Mouse (Mus musculus) left cerebral cortex, postnatal 10 days (tissue): Measurements from ENCODE around the gene Chl1. TPM values are rescaled to one million over a fixed set of nuclear protein-coding genes. Genes with fewer than 3 reads are reported as not detected.

Experiments used
- DNase-seq, 2 experiments: peaks; one replicate each; pipeline ENCODE4 v3.0.0; 2021 to 2022; ENCODE audit warnings: low spot score in 2 of 2, mixed read lengths in 1 of 2; ENCODE audit errors: extremely low spot score in 1 of 2
- intact Hi-C: fragments of 180-260 bp; cut with DNase I; formaldehyde crosslinking; loops from one replicate; pipeline ENCODE4 v1.15.1; 2025
- total RNA-seq, 2 experiments: library from RNA; stranded (reverse); gene quantifications; 2 replicates each; pipeline ENCODE4 v1.2.3; 2021

Gene Chl1
- total RNA-seq, 2 experiments from 2014 or later = 311 to 349 TPM

DNA sequence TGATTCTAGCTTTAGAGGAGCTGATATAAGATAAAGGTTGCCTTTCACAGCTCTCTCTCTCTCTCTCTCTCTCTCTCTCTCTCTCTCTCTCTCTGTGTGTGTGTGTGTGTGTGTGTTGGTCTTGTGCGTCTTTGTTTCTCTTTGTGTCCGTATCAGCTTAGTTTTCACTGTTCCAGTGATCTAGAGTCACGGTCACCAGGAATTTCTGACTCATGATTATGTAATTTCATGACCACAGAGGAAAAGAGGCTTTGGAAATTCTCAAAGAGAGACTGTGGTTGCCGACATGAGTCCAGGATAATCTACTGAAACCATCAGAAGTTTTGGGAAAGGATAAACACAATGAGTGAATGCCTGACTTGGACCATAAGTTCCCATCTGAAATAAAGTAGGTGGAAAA lies 110.5 kb downstream of the Chl1 start:
- DNase-seq = no peak
- intact Hi-C loops = no loop called here

DNA sequence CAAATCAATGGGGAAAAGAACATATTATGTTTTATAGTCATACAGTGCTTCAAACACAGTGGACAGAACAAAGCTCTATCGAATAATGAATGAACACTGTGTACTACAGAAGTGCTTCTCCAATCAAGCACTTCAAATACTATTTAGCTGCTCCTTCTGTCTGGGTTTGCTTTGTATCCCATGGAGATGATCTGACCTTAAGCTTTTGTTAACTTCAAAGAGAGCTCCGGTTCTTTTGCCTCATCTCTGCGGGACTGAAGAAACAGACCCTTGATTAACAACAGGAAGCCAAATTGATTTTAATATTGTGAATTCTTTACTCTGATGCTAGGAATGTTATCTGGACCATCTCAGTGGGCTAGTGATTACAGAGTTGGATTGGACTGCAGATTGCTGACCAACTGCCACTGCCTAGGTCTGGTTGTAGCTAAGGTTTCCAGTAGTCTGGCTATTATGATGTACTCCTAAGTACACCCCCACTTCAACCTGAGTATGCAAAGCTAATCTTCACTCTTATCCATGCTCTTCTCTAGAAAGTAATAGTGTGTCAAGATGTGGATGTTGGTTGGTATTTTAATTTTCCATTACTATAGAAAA lies 111.8 kb downstream of the Chl1 start:
- no peak for DNase-seq
- intact Hi-C loops = no loop called here

DNA sequence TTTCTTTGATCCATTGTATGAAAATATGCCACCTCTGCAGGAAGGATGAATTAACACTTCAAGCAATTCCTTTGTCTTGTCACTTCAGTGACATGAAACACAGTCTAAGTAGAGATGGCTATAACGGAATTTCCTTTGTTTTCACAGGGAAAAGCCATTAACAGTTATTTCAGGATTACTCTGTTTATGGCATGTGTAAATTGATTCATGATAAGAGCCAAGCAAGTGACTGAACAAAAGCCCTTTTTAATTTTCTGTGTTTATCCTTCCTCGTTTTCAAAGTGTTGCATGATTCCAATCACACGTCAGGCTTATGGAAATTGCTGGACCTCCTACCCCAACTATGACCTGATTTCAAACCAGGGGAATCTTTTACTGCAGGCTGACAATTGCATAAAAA lies 122.5 kb downstream of the Chl1 start:
- intact Hi-C loops = no loop called here

DNA sequence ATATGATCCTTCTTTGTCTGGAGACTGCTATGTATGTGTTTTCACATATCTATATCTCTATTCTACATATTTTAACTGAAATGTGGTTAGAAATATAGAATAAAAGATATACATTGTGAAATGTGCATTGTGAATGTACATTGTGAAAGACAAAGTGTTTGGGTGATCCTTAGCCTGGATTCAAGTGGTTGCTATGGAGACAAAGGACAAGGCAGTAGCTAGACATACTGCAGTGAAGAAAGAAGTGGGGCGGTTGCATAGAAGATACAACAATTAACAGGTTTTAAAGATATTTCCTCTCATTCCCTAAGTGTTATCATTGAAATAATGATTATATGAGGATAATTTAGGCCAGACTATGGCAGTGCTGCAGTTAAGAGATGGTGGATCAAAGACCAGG lies 146.4 kb downstream of the Chl1 start:
- DNase-seq = no peak
- intact Hi-C loops = no loop called here

More for the DNA sequence above, 122.5 kb downstream of the Chl1 start:
- DNase-seq = no peak

DNA sequence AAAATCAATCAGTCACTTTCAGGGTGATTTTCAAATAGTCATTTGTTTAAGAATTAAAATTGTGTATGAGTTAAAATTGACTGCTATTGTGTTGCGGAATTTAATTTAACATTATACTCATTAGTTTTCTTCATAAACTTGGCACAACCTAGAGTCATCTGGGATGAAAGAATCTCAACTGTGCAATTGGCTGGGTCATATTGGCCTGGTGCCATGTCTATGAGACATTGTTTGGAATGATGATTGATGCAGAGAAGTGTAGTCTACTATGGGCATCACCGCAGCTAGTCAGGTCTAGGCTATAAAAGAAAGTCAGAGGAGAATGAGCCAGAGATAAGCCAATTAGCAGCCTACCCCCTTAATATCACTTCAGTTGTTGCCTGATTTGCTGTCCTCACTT lies 148.8 kb downstream of the Chl1 start:
- no peak for DNase-seq
- intact Hi-C loops = no loop called here

DNA sequence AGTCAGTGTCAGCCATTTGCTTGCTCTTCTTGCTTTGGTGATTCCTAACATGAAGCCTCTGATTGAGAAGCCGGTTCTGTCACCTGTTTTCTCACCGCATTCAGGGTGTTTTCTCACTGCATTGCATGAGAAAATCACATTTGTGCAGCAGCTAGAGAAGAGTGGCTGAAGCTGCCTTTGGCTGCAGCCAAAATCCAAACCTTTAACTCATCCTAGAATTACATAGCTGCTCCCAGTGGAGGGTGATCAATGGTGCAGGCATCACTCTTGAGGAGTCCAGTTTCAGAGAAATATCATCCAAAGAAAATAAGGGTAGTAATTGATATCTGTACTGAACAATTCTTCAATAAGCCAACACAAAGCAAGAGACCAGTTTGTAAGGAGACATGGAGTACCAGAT lies 154.8 kb downstream of the Chl1 start:
- intact Hi-C loops = no loop called here
- no peak for DNase-seq

DNA sequence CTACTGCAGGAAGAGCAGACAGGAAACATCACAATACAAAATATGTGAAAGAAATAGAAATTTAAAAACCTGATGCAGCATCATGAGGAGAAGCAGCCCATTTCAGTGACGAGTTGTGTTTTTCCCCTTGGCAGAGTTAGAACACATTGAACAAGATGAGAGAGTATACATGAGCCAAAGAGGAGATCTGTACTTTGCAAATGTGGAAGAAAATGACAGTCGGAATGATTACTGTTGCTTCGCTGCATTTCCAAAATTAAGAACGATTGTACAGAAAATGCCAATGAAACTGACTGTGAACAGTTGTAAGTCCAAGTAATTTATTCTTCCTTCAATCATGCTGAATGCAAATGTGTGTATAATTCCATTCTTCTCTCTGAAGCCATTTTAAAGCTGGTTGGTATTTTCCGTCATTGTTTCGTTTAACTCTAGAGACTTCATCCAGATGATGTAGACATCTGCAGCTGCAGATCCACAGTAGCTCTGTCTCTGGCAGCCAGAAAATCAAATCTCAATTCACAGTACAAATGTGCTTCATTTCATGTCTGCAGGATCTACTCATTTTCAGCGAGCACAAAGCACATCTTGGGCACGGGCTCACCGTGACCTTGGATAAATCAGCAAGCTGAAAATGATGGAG lies 155.4 kb downstream of the Chl1 start:
- DNase-seq = no peak
- intact Hi-C loops = no loop called here

DNA sequence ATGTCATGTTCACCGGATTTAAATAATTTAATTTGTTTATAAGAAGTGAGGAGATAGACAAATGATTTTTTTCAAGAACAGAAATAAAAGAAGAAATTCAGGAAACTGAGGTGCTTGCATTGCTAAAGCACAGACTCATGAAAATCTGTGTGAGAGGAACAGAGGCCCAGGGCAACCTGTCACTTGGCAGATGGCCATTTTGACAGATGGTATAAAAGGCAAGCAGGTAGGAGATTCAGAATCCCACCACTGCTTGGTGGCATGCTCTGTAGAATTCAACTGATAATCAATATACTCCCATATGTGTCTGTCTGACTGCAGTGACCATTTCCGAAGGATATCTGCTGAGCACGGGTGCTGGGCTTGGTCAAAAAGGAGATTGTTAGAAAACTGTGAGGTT lies 162.7 kb downstream of the Chl1 start:
- no peak for DNase-seq
- intact Hi-C loops = no loop called here

DNA sequence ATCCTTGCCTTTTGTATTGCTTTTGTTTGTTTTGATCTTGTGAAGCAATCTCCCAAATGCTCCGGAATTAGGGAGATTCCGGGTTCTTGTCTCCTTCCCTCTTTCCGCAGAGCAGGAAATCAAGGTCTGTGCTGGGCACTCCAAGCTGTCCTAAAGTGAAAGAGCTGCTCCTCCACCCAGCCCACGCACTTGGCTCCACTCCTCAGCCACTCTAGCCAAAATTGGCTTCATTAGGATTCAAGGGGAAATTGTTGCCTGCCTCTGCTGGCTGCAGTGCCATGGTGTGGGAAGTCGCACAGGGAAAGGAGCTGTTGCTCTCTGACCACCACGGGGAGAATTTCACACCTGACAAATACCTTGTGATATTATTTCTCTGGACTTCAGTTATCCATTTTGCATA lies 163.9 kb downstream of the Chl1 start:
- intact Hi-C loops = no loop called here
- peak; percentile 44 to 62 for DNase-seq

DNA sequence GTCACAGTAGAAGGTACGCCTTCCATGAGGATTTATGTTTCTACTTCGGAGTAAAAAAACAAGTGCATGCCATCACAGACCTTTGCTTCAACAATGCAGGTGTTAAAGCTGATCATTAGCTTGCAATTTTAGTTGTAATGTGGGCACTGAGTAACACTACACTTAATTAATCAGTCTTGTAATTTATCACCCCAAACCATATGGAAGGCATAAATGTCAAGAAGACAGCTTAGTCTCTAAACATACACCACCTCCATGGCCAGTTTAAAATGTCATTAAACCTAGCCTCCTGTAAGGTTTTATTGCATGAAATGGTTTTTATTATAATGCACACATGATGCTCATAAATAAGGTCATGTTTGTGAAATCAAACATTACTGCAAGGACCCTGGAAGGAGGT lies 164.8 kb downstream of the Chl1 start:
- DNase-seq = no peak

DNA sequence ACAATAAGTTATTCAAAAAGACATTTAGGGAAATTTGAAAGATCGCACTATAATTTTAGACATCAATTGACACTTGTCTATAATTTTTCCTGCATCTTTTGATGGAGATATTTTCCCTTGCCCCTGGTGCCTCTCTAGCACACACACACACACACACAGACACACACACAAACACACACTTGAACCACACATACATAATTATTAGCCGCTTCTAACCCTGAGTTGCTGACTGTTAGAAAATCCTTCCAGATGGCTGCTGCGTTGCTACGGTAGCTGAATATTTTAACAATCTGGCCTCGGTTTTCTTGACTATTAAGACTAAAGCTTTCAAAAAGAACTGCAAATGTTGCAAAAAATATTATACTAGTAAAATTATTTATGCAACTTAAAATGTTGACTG lies 166.3 kb downstream of the Chl1 start:
- intact Hi-C loops = no loop called here
- no peak for DNase-seq

More for the DNA sequence above, 164.8 kb downstream of the Chl1 start:
- intact Hi-C loops = no loop called here

DNA sequence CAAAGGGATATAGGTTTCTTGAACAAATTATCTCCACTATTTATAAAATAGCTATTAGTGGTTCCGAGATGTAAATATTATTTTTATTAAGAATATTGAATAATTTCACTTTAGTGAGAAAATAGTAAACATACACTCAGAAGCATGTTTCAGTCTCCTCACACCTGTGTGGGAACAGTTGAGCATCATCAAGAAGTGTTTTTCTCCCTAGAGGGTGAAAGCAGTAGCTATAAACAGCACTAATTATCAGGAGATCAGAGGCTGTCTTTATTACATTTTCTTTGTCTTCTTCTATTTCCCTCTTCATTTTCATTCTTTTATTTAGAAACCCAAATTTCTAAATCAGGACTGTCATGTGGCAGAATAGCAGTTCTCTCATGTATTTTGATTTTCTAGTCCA lies 166.7 kb downstream of the Chl1 start:
- DNase-seq = no peak
- intact Hi-C loops = no loop called here

DNA sequence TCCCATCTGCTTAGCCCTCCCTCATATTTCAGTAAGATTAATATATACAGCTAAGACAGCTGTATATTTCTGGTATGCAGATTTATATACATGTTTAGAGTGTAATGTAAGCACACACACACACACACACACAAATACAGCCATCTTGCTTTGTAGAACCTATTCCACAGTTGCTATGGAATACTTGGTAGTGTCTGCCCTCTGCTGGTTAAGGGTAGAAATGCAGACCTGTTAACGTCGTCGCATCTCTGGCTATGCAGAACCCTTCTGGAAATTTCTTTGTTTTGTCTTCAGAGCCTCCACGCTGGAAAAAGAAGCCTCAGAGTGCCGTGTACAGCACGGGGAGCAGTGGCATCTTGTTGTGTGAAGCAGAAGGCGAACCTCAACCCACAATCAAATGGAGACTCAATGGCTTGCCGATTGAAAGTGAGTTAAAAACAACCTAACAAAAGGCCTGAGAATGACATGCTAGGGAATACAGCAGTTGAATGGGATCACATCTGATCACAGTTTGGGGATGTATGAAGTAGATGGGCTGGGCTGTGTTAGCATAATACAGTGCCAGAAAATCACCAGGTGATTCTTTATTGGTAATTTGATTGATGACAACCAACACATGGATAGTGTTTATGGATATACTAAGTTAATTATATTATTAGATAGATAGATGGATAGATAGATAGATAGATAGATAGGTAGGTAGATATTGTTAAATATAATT lies 172.6 kb downstream of the Chl1 start:
- intact Hi-C loops = loop anchor here (2.0 kb wide), 2 partner anchors 172 to 374 kb away; partner anchors contain the start of gene Chl1
- DNase-seq = peak; percentile 61 to 81

DNA sequence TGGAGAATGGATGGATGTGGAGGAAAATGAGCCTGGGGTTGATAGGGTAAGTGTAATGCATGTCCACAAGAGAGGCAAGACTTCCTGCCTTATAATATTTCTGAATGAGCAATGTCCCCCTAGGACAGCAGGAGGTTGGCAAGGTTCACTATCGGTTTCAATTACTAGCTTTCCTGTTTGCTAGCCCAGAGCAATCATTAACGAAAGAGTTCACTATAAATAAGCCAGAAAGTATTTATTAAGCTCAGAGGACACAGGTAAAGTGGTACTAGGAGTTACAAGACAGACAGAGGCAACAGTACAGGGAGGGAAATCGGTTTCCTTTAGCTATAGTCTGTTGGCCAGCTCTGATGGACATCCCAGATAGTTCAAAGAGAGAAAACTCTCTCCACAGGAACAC lies 182.1 kb downstream of the Chl1 start:
- intact Hi-C loops = no loop called here
- DNase-seq = no peak

DNA sequence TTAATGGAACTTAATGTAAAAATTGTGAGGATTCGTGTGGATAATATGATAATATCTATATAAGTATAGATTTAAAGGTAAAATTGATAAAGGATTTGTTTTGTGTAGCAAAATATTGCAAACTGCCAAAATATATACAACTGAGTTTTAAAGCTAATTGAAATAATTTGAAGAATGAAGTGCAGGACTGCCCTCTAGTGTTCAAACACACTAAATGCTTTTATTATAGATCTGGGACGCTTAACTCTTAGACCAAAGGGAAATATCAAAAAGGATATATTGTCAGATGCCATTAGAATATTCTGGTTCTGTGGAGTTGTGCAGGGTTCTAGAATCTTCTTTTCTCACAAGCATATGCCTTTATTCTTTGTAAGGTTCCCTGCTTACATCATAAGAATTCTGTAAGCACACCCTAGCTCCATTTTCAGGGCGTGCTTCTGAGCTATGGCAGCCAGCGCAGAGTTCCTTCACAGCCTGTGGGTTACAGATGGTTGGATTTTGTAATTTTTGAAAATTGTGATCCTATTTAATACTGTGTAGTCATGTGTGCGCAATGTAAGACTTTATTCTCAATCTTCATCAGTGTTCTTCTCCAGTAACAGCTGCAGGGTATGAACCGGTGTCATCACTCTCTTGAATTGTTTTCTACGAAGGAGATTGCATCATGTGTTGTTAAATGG lies 187.1 kb downstream of the Chl1 start:
- intact Hi-C loops = no loop called here
- DNase-seq = peak in 1 of 2 experiments; percentile 24

DNA sequence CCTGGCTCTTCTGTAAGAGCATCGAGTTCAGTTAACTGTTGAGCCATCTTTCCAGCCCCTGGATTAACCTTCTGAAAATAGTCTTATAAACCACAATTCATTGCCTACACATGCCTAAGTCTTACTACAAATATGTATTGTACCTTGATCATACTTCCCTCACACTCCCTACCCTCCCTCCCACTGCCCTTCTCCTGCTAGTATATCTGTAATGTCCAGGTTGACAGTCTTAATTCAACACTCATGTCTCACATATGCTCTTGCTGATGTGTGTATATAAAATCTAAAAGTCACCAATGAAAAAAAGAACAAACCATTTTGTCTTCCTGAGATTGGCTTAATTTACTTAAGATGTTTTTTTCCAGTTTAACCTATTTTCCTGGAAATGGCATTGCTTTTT lies 189.1 kb downstream of the Chl1 start:
- DNase-seq = no peak
- intact Hi-C loops = no loop called here

DNA sequence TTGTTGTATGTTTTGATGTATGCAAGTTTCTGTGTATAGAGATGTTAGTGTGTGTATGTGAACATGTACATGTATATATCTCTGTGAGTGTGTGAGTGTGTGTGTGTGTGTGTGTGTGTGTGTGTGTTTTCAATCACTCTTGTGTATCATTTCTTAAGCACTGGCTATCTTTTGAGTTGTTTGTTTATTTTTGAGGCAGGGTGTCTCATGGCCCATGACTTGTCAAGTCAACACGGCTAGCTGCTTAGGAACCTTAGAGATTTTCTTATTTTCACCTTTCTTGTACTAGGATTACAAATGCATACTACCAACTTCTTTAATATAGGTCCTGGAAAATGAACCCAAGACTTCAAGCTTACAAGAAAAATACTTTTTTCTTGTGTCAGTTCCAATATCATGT lies 189.5 kb downstream of the Chl1 start:
- no peak for DNase-seq
- intact Hi-C loops = no loop called here

DNA sequence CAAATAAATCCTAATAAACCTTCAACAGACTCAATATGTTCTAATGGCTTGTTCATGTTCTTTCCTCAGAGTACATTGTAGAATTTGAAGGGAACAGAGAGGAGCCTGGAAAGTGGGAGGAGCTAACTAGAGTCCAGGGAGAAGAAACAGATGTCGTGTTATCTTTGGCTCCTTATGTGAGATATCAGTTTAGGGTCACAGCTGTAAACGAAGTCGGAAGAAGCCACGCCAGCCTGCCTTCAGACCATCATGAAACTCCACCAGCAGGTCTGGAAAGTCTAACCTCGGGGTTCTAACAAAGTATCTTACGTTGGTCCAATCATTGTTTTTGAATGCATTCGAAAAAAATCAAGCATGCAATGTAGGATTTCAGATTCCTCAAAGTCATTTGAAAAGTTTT lies 189.9 kb downstream of the Chl1 start:
- intact Hi-C loops = no loop called here
- DNase-seq = no peak

DNA sequence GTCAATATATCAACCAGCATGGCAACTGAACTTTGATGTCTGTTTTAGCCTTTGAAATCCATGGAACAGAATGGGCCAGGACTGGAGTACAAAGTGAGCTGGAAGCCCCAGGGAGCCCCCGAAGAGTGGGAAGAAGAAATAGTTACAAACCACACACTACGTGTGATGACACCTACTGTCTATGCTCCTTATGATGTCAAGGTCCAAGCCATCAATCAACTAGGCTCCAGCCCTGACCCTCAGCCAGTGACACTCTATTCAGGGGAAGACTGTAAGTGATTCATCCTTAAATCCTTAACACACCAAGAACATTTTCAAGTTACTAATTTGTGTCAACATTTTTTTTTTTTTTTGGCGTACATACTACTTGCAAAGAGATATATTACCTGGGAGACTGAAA lies 196.0 kb downstream of the Chl1 start:
- intact Hi-C loops = no loop called here
- DNase-seq = no peak

DNA sequence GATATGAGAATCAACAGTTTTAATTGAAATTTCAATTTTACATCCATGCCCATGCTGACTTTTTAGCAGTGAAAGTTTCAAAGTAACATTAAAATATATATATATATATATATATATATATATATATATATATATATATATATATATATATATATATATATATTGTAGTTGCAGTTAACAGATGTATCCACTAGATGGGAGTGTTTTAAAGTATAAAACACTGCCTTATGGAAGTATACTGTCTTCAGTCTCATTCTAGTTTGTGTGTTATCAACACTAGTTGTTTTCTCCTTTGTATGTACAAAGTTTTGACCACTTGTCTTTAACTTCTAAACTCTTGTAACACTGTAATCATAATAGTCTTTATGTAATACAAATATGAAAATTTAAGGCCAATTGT lies 228.9 kb downstream of the Chl1 start:
- no peak for DNase-seq
- intact Hi-C loops = no loop called here
